Mouse (Mus musculus) intestine, postnatal 0 days (tissue): ENCODE data around the gene 4930568D16Rik. TPM values are rescaled to one million over a fixed set of nuclear protein-coding genes. Genes with fewer than 3 reads are reported as not detected.
A peak's percentile ranks its signal among the peaks of the same experiment; 100 is the strongest.

ENCODE experiments used
- ATAC-seq: fragments of 200-750 bp; cut with Nextera tagmentation; 2 replicates; pipeline ENCODE4 v1.8.0; 2017; ENCODE audit warnings: mild to moderate bottlenecking, moderate TSS enrichment, moderate library complexity
- H3K27ac ChIP-seq: fragments of 300-500 bp; sonication (generic); 2 replicates; pipeline ENCODE4 v1.5.1; 2014; ENCODE audit warnings: mild to moderate bottlenecking, low read depth, low read length, moderate library complexity
- H3K27me3 ChIP-seq: fragments of 300-500 bp; sonication (generic); replicated peaks from 2 replicates; pipeline ENCODE4 v1.6.1; 2014; ENCODE audit warnings: low read length, mixed read lengths; ENCODE audit not compliant: control insufficient read depth, insufficient read depth
- H3K36me3 ChIP-seq: fragments of 300-500 bp; sonication (generic); 2 replicates; pipeline ENCODE4 v1.6.1; 2014; ENCODE audit warnings: mild to moderate bottlenecking, moderate library complexity; ENCODE audit not compliant: control insufficient read depth, insufficient read depth
- H3K4me1 ChIP-seq: fragments of 300-500 bp; sonication (generic); replicated peaks from 2 replicates; pipeline ENCODE4 v1.6.1; 2014; ENCODE audit warnings: antibody characterized with exemption, low read length, mixed read lengths; ENCODE audit not compliant: control insufficient read depth, insufficient read depth
- H3K4me2 ChIP-seq: fragments of 300-500 bp; sonication (generic); replicated peaks from 2 replicates; pipeline ENCODE4 v1.6.1; 2014; ENCODE audit warnings: low read depth, mild to moderate bottlenecking, moderate library complexity
- H3K4me3 ChIP-seq: fragments of 300-500 bp; sonication (generic); 2 replicates; pipeline ENCODE4 v1.5.1; 2014; ENCODE audit warnings: low read depth, low read length
- H3K9ac ChIP-seq: fragments of 300-500 bp; sonication (generic); 2 replicates; pipeline ENCODE4 v1.6.1; 2014; ENCODE audit warnings: mild to moderate bottlenecking, low read depth, low read length
- H3K9me3 ChIP-seq: fragments of 300-500 bp; sonication (generic); 2 replicates; pipeline ENCODE4 v1.6.1; 2016; ENCODE audit warnings: mixed run types; ENCODE audit not compliant: control insufficient read depth
- CTCF ChIP-seq: sonication (generic); IDR thresholded peaks from 2 replicates; pipeline ENCODE4 v1.5.1; 2016; ENCODE audit warnings: low read depth, mild to moderate bottlenecking, control low read depth, antibody characterized with exemption, moderate library complexity
- WGBS: fragments of 180-500 bp; shearing (Covaris S2); extraction: QIAGEN DNeasy Blood & Tissue Kit; methylation state at CpG from one replicate; pipeline ENCODE4 v1.1.7; 2014; 5-methylcytosine and 5-hydroxymethylcytosine counted together
- polyA plus RNA-seq: library from polyadenylated mRNA; unstranded; fragments of >200 nt; fragmentation: Nextera tagmentation; extraction: Ambion mirVana; gene quantifications from 2 replicates; pipeline ENCODE4 v1.2.1, GENCODE M21; 2015

Gene 4930568D16Rik
- polyA plus RNA-seq, 1 experiment from 2014 or later = not detected

DNA sequence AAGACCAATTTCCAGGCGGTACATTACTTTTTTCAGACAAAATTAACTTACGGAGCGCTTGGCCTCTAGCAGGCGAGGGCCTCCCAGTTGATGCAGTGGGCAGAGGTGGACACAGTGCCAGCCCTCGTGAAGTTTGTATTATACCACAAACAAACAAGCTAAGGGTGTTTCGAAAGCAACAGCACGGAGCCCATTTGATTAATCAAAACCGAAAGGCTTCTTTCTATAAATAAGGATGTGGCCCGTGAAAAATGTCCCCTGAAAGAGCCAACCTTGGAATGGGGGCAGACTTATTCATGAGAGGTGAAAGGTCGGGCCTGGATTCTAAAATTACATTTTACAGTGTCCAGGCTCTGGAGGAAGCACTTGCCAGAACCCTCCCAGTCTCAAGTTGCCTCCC lies 30.1 kb downstream of the 4930568D16Rik start:
- H3K4me3 ChIP-seq = no peak overlapping the region
- no peaks in the 10 kb centered on the region for H3K36me3 ChIP-seq
- peak overlapping the region; percentile 96 for H3K4me2 ChIP-seq
- ATAC-seq = no peak
- H3K4me1 ChIP-seq = peaks cover 11% of the 10 kb centered on the region; the same call in 1 of the 2 replicates
- no peak for TF ChIP-seq CTCF
- H3K9me3 ChIP-seq = no peaks in the 10 kb centered on the region
- H3K9ac ChIP-seq = no peak overlapping the region
- peak overlapping the region; percentile 31 for H3K27ac ChIP-seq
- no peaks in the 10 kb centered on the region for H3K27me3 ChIP-seq
- WGBS = 48% methylated on average over 10 of the region's 10 CpGs

DNA sequence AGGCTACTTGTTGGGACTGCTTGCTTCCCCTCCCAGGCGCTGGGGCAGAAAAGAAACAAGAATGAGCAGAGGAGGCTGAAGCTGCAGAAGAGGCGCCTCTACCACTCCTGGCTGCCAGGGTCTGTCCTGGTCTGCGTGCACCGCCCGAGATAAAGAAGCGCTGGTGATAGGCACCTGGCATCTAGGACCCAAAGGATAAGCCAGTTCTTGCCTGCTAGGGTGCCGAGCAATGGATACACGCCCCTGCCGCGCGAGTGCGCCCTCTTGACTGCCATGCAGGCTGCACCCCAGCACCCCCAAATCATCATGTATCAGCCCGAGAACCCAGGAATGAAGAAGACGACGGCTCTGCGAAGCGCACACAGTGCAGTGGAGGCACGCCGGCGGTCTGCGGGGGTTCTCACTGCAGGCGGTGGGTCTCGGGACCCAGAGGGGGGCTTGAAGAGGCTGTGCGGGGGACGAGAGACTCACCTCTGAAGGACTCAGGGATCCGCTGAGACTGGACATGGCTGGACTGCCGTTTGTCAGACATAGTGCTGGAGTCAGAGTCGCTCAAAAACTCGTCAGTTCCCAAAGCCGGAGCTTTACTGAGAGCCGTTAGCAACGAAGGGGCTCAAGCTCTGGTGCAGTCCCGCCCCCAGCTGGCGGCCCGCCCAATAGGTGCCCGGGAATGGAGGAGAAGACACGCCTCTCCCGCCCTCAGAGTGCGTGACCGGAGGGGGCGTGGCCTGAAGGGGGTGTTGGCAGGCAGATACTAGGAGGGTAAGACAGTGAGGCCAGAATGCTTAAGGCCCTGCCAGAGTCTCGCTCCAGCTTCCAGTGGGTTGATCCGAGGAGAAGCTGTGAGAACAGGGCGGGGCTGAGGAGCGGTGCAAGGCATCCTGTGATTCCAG lies 30.9 kb downstream of the 4930568D16Rik start, which contains the start of gene Stom:
TSS of gene Stom (minus strand) at position 589 of the 893 bp plus-strand sequence.
- H3K4me2 ChIP-seq = peak within 1 kb of the TSS; percentile 96
- no peaks in the 10 kb centered on the region for H3K9me3 ChIP-seq
- H3K4me3 ChIP-seq = peak within 1 kb of the TSS; percentile 69
- H3K27me3 ChIP-seq = no peaks in the 10 kb centered on the region
- peaks cover 11% of the 10 kb centered on the region; the same call in 1 of the 2 replicates for H3K4me1 ChIP-seq
- peak; percentile 94 for ATAC-seq
- peak within 1 kb of the TSS; percentile 75 for H3K27ac ChIP-seq
- H3K9ac ChIP-seq = peak within 1 kb of the TSS; percentile 66
- TF ChIP-seq CTCF = peak; percentile 41
- no peaks in the 10 kb centered on the region for H3K36me3 ChIP-seq
- under 1% methylated on average over 45 of the region's 45 CpGs for WGBS

- no peak overlapping the region for H3K27ac ChIP-seq
- peak overlapping the region; percentile 66; the same call in 1 of the 2 replicates for H3K9ac ChIP-seq
- H3K4me2 ChIP-seq = peak overlapping the region; percentile 96
- ATAC-seq = no peak
- no peaks in the 10 kb centered on the region for H3K27me3 ChIP-seq
- no peaks in the 10 kb centered on the region for H3K9me3 ChIP-seq
- 25% methylated on average over 7 of the region's 7 CpGs for WGBS
- no peaks in the 10 kb centered on the region for H3K36me3 ChIP-seq
- peak overlapping the region; percentile 69 for H3K4me3 ChIP-seq
- TF ChIP-seq CTCF = no peak
- H3K4me1 ChIP-seq = peaks cover 11% of the 10 kb centered on the region; the same call in 1 of the 2 replicates
Measured at GRCm38 (mm10) chr2:35335620-35336019, 31.9 kb downstream of the 4930568D16Rik start.

- no peak overlapping the region for H3K4me2 ChIP-seq
- TF ChIP-seq CTCF = no peak
- no peak overlapping the region for H3K4me3 ChIP-seq
- H3K9me3 ChIP-seq = no peaks in the 10 kb centered on the region
- no peak for ATAC-seq
- H3K4me1 ChIP-seq = 0 out of 2 replicates have a peak, but pooled peaks cover 6% of the 10 kb centered on the region
- H3K27me3 ChIP-seq = no peaks in the 10 kb centered on the region
- H3K36me3 ChIP-seq = no peaks in the 10 kb centered on the region
- no peak overlapping the region for H3K9ac ChIP-seq
- H3K27ac ChIP-seq = no peak overlapping the region
Measured at GRCm38 (mm10) chr2:35333670-35334069, 33.9 kb downstream of the 4930568D16Rik start.

GRCm38 (mm10) chr2:35331205-35331604 lies 36.3 kb downstream of the 4930568D16Rik start:
- no peak overlapping the region for H3K9ac ChIP-seq
- H3K27ac ChIP-seq = no peak overlapping the region
- ATAC-seq = no peak
- H3K4me2 ChIP-seq = no peak overlapping the region
- H3K4me3 ChIP-seq = no peak overlapping the region
- 0 out of 2 replicates have a peak, but pooled peaks cover under 1% of the 10 kb centered on the region for H3K36me3 ChIP-seq
- 0 out of 2 replicates have a peak, but pooled peaks cover 5% of the 10 kb centered on the region for H3K4me1 ChIP-seq
- TF ChIP-seq CTCF = no peak
- no peaks in the 10 kb centered on the region for H3K27me3 ChIP-seq
- H3K9me3 ChIP-seq = no peaks in the 10 kb centered on the region
- 69% methylated on average over 2 of the region's 2 CpGs for WGBS

DNA sequence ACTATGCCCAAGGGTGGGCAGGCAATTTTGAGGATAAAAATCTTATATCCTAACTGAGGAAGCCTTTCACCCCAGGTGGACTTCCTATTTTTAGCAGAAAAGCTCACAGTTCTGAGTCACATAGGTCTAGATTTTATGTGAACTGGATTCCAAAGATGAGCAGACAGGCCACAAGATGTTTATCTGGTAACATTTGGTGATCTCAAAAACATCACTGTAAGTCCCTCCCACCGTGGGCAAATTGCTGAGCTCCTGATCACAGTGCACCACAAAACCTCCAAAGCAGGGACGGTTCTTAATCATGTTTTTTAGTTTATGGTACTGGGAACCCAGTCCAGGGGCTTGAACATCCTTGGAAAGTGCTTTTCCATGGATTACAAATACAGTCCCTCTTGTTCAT lies 38.5 kb downstream of the 4930568D16Rik start:
- Histone ChIP-seq H3K36me3 (peaks cover 3% of the 10 kb centered on the region; the same call in 1 of the 2 replicates), H3K4me1 (0 out of 2 replicates have a peak, but pooled peaks cover 5% of the 10 kb centered on the region)
- 74% methylated on average over 2 of the region's 2 CpGs for WGBS

More for the DNA sequence above, 38.5 kb downstream of the 4930568D16Rik start:
- Histone ChIP-seq H3K27ac (no peak overlapping the region), H3K4me2 (no peak overlapping the region), H3K9ac (no peak overlapping the region), H3K9me3 (no peaks in the 10 kb centered on the region), H3K4me3 (no peak overlapping the region), H3K27me3 (no peaks in the 10 kb centered on the region)
- no peak for TF ChIP-seq CTCF
- no peak for ATAC-seq
